Mouse (Mus musculus) cerebellum, postnatal 25 days (tissue): Measurements from ENCODE around the gene Fbxw11.
"Not testable (repeated sequence)": the region's sequence is repeated elsewhere in the genome, so short reads cannot be mapped to it uniquely, and the experiment has no call there.

ENCODE experiments used
- DNase-seq, 2 experiments: peaks; one replicate each; pipeline ENCODE4 v3.0.0; 2021; ENCODE audit warnings: mixed read lengths in 2 of 2

Gene Fbxw11

DNA sequence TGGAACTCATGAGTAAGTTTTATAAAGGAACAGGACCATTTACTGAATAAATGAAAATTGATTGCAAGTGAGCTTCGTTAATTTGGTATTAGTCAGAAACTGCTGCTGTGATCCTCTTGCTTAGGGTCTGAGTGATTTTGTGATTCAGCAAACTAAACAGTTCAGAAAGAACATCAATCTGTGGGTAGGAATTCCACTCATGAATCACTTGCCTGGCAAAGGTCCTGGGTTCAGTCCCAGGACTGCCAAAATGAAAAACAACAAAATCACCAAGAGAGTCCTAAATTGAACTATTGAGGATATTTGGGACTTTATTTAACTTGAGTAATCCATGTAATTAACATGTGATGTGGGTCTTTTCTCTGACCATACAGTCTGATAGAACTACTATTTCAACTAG, 35.3 kb downstream of the Fbxw11 start:
- DNase-seq = no peak

DNA sequence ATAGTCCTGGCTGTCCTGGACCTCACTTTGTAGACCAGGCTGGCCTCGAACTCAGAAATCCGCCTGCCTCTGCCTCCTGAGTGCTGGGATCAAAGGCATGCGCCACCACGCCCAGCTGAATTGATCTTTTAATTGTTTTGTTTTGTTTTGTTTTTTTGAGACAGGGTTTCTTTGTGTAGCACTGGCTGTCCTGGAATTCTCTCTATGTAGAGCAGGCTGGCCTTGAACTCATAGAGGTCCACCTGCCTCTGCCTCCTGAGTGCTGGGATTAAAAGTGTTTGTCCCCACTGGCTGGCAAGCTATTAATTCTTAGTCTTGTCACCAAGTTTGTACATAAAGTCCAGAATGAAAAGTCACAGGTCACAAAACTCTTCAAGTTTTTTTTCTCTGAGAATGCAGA, 36.6 kb downstream of the Fbxw11 start:
- DNase-seq = not testable (repeated sequence)

DNA sequence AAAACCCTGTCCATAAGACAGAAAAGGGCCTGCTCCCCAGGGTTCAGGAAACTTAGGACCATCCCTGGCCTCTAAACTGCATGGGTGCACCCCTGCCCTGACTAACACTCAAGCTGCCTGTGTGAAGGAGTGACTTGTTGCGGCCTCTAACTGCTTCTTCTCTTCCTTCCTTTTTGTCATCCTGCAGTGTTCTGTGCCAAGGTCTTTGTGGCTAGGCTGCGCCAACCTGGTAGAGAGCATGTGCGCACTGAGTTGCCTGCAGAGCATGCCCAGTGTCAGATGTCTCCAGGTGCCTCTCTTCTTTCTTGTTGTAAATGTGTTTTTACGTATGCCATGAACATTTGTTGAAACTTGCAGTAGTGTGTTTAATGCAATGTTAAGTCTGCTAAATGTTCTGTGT, 37.5 kb downstream of the Fbxw11 start:
- peak; percentile 74 for DNase-seq

DNA sequence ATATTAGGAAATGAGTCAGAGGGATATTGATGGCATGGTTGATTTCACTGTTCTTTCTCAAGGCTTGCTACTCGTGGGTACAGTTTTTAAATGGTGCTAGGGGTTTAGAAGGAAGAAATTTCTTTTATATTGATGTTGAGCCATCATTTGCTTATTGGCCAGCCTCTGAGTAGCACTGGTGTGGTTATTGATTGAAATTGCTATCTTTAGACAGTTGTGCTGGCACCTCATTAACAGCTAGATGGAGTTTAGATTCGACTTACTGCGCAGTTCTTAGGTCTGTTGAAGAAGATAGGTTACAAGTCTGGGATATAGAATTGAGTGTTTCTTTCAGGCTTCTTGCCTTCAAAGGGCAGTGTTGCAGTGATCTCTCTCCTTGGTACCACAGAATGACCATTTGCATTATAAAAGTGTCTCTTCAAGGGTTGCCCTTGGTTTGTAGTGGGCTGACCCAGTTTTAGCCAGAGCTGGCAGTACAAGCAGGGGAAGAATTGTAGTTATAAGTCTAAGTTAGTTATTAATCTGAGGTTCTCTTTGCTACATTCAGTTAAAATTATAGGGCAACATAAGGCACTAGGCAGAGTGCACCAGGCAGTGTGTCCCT, 38.8 kb downstream of the Fbxw11 start:
- no peak for DNase-seq

DNA sequence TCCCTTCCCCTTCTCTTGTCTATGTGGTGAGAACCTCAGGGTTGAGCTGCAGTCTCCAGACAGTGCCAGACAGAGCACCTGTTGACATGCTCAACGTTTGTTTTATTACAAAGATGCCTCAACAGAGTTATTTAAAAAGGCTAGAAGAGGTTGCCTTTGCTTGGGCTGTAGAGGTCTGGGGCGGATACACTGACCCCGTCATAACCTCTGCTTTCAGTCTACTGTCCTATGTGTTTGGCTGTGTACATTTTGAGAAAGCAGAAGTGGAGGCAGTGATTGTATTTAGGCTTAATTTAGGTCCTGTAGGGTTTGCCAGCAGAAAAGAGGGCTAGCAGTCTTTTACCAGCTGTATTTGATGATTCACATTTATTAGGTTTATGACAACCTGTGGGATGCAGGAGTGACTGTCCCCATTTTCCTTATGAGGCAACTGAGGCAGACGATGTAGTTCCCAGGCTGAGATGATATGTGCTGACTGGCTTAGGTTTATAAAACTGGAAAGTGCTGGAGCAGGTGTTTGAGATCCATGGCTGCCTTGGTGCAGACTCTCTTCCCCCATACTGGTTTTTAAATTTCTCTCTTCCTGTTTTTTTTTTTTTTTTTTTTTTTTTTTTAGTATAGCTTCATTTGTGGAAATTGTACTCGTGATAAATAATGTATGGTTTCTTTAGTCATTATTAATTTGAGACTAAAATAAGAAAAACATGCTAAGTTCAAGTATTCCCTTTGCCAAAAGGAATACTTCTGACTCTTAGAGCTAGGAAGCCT, 40.0 kb downstream of the Fbxw11 start:
- DNase-seq = no peak

DNA sequence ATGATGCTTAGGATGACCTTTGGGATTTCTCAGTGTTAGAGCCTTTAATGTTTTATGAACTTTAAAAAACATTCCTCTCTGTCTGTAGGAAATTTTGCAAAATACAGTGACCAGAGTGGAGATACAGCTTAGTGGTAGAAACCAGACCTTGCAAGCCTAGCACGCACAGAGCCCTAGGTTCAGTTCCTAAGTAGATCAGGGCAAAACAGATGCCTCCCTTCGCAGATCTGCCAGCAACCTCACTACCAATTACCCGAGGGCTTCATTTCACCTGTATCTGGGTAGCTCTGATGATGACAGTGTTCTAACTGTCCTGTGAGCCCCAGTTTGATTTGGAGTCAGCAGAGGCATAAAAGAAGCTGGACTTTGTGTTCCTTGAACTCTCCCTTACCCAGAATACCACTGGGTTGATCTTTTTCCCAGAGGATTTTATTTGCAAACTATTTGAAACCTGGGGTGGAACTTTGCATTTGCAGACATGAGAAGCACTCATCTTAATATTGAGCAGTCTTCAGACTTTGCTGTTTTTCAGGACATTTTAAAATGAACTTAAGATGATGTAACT, 42.2 kb downstream of the Fbxw11 start:
- no peak for DNase-seq

DNA sequence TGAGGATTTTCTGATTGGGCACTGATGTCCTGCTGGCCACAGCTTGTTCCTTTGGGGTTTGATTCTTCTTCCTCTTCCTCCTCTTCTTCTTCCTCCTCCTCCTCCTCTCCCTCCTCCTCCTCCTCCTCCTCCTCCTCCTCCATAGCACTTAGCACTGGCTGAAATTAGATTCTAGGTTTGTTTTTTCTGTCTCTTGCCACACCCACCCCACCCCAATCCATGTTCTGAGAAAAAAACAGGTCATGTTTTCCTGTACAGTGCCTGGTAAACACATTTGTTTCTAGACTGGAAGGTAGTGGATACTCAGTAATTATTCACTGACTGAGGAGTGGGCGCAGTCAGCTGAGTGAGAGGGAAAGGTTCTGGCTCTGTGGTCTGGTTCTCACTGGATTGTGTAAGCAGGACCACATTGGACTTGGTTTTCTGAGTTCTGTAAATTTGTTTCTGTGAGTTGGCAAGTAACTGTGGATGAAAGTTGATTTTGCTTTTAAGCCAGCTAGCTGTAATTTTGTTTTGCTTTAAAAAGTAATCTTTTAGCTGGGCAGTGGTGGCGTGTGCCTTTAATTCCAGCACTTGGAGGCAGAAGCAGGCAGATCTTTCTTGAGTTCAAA, 45.8 kb downstream of the Fbxw11 start:
- no peak for DNase-seq

DNA sequence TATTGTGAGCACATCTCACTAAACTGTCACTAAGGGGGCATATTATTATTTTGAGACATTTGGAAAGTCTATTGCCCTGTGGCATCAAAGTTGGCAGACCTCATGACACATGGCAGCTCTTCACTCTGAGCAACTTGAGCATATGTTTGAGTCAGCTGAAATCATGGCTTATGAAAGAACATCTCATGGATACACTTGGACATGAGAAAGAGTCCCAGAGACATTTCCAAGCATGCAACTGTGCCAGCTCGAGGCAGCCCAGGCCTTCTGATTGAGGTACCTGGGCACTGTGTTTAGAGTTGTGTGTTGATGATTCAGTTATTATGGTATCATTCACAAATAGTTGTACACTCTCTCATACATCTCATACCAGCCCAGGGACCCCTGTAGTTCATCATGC, 47.0 kb downstream of the Fbxw11 start:
- DNase-seq = no peak

DNA sequence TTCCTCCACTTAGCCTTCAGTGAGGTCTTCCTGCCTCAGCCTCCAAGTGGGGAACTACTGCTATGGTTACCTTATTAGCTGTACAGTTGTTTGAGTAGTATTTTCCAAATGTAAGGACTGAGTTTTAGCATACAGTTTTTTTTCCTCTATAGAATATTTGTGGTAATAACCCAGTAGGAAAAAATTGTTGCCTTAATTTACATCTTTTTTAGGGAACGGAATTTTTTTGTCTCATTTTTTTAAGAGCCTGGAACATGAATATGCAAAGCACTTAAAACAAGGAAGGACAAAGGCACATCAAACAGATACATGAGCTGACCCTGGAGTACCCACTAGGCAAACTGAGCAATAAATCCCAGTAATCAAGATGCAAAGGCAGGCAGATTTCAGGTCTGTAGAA, 50.3 kb downstream of the Fbxw11 start:
- no peak for DNase-seq

DNA sequence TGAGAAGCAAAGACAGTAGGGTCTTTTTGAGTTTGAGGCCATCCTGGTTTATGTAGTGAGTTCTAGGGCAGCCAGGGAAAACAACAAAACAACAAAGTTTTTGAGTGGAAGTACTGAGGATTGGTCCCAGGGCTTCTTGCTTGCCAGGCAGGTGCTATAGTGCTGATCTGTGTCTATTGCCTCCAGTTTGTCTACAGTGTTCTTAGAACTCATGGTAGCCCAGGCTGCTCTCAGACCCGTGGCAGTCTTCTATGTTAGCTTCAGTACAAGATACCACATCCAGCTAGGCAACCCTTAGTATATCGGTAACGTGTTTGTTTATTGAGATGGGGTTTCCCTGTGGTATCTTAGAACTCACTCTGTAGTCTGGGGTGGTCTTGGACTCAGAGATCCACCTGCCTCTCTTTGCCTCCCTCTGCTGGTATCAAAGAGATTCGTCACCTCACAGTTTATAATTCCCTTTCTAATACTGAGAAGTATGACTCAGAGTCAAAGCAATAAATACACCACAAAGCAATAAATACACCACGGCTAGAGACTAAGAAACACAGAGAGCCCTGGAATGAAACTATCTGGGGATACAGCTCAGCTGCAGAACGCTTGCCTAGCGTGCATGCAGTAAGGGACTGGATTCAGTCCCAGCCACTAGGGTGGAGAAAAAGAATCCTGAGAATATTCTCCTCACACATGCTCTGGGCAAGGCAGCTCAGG, 51.1 kb downstream of the Fbxw11 start:
- no peak for DNase-seq

DNA sequence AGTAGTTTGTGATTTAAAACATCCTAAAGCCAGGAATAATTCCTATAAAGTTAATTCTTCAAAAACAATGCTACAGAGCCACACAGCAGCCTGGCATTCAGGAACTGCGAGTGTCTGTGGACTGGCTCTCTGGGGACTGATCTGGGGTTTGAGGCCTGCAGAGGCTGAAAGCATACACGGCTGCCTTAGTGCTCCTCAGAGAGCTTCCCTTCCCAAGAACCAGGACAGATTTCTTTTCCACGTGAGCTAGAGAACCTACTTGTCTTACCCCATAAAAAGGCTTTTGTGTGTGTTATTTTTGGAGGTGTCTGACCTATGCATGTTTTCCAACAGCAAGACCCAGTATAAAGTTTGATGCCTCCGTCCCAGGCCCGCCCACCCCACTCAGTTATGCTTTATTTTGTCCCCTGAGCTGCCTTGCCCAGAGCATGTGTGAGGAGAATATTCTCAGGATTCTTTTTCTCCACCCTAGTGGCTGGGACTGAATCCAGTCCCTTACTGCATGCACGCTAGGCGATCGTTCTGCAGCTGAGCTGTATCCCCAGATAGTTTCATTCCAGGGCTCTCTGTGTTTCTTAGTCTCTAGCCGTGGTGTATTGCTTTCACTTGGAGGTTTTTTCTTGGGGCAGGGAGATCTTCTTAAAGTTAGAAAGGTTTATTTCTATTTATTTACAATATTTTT, 51.9 kb downstream of the Fbxw11 start:
- DNase-seq = not testable (repeated sequence)

DNA sequence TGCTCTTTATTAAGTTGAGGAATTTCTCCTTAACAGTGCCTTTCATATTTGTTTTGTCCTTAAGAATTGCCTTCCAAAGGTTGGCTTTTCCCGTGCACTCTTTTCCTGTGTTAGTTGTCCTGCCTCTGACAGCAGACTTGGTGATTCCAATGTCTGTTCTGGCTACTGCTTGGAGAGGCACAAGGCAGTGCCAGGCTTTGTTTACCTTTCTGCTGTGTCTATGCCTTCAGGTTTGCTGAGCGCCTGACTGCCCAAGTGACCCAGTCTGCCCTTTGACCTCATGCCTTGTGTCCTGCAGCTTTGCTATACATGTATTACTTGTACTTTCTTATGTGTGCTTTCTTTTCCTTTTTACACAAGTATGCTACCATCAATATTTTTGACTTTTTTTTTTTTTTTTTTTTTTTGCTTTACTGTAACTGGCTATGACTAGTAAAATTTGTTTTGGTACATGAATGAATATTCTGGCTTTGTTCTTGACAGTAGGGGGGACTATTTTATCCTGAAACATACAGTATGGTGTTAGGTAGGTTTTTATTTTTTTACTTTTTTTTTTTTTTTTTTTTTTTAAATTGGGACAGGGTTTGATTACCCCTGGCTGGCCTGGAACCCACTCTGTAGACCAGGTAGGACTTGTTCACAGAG, 54.0 kb downstream of the Fbxw11 start:
- DNase-seq = no peak

DNA sequence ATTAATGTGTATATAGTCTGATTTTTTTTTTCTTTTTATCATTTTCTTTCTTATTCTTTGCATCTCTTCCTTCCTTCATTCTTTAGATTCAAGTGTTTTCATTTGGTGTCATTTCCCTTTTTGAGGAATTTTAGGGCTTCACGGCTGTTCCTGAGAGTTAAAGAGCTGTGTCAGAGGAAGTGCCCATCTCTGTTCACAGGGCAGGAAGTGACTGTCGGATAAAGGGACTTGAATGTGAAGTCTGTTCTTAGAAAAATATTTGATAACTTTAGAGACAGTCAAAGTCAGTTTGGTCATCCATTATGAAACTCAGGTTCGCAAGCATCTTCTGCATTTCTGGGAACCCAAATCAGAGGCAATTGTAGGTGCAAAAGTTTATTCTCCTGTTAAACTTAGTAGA, 55.2 kb downstream of the Fbxw11 start:
- no peak for DNase-seq

DNA sequence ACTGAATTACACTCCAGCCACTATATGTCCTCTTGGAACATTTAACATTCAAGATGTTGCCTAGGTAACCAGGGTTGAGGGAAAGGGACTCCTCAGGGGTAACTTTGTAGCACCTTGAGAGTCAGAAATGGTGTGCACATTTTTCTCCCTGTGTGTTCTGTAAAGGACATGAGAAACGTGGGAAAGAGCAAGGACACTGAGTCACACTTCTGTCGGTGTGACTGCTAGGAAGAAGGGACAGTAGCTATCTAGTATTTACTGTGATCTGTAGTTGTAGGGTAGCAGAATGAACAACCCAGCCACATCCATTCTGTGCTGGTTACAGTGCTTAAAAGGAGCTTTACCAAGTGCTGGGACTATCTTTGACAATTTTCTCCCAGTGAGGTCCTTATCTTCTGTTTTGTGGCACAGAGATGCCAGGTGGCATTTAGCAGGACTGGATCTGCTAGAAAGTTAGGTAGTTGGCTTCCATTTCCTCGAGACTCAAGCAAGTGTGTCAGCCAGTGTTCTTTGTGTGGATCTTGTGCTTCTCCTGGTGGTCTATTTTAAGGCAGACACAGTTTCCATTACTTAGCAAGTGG, 57.5 kb downstream of the Fbxw11 start:
- DNase-seq = no peak

DNA sequence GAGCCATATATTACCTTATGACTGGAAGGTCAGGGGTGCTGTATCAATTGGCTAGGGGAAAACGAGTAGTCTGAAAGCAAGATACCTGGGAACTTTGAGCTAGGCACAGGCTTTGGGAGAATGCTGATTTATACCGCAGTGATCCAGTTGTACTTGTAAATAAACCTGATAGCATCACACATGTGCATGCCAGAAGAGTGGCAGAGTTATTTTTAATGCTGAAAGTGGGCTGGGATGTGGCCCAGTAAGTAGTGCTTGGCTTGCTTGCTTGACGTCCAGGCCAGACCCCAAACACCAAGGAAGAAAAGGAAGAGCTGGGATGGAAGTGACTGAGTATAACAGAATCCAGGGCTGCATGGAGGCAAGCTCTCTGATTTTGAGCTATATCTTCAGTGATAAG, 59.0 kb downstream of the Fbxw11 start:
- DNase-seq = no peak

DNA sequence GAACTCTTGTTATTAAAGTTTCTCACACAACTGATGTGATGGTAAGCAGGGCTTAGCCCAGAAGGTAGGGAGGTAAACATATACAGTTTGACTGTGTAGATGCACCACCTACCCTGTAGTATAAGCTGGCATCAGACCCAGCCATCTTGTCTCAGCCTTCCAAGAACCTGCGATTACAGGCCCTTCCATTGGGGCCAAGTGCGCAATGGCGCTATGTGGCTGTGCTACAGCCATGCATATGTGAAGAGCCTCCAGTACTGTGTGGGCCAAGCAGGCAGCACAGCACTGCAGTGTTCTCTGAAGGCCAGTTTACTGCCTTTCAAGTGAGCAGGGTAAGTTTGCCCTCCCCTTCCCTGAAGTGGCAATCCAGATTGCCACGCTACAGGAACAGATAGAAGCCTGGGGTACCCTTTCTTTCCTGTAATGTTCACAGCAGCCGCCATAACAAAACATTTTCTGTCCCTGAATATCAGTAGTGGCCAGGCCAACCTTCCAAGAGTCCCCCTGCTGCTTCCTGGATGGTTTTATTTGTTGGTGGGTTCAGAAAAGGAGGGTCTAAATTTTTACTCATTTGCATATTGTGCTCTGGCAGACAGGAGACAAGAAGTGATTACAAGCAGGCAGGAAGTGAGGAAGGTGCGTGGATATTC, 61.8 kb downstream of the Fbxw11 start:
- DNase-seq = peak in 1 of 2 experiments; percentile 40

DNA sequence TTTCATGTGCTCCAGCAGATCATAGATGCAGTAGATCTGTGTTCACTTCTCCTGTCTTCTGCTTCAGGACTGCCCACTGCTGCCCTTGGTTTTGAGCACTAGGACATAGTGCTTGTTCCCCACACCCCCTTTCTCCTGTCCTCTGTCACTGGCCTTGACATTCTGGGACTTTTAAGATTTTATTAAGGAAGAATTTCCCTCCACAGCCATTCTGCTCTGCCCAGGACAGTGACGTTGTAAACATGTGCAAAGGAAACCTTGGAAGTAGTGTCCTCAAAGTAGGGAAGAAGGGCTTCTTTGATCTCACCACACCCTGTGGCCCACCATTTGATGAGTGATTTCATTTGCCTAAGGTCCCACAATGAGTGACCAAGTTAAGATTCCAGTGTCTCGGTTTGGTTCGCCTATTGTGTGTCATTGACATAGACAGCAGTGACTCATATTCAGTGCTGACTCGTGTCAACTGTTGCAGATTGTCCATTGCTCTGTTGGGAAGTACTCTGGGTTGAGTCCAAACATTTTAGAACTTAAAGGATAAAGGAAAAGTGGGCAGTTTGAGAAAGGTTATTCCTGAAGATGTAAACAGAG, 64.0 kb downstream of the Fbxw11 start:
- no peak for DNase-seq

DNA sequence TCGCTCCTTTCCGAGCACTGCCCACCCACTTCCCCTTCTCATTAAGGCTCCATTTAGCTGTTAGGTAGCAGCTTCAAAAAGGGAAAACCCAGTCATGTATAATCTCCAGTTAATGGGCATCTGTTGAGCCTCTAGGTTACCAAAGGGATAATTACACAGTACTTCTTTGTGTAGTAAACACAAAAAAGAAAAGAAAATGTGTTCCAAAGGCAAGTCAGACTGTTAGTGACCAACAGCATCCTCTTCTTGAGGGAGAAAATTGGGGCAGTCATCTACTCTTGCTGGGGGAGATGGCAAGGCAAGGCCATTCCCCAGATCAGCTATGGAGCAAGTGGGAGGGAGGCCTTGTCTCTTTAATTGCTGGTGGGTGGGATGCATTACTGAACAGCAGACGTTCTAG, 65.0 kb downstream of the Fbxw11 start:
- DNase-seq = no peak

DNA sequence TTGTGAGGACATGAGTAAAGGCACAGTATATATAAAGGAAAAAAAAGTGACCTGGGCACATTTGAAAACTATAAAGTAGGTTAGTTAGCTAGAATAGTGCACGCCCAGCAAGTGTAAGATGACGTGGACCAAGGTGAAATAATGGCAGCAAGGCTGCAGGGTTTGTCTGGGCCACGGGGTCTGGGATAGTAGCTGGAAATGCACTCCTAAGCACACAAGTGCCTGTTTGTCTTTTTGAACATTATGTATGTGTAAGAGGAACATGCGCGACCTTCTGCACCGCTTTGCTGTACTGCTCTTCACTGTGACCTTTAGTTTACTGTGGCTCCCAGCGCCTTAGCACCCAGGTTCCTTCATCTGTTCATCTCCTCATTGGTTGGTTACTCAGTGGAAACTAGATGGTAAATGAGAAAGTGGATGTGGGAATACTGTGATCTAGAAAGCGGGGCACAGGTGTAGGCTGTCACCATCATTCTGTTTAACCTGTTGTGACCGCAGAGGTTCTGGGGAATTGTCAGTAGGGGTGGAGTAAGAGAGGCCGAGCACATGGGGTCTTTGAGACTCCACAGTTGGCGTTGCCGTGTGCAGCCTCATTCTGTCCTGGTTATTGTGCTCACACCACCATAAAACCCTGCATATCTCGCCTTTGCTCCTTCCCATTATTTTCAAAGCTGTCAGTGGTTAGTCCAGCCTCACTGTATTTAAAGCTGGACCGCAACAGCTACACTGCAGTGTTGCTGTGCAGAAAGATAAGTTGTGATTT, 66.4 kb downstream of the Fbxw11 start:
- no peak for DNase-seq

DNA sequence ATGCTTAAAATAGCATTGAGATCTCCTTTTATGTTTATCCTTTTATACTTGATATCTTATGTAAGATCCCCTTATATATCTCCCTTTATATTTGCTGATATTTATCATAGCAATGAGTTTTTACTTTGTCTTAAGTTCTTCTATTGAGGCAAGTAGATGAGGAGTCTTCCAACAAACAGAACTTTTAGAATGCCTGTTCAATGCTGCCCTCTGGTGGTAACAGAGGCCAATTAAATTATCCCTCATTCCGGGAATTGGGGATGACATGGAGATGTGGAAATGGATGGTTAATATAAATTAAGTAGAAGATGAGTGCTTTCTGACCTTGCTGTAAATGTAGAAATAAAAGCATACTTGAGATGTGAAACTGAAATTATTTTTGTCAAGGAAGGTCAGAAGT, 67.0 kb downstream of the Fbxw11 start:
- peak in 1 of 2 experiments; percentile 77 for DNase-seq
